Mouse (Mus musculus) stomach, postnatal 0 days (tissue): Measurements from ENCODE around the gene Pds5b. TPM values are rescaled to one million over a fixed set of nuclear protein-coding genes. Genes with fewer than 3 reads are reported as not detected.
"Not testable (repeated sequence)": the region's sequence is repeated elsewhere in the genome, so short reads cannot be mapped to it uniquely, and the experiment has no call there.

Experiments
- ATAC-seq: fragments of 200-750 bp; cut with Nextera tagmentation; 2 replicates; pipeline ENCODE4 v1.8.0; 2017; ENCODE audit not compliant: low FRiP score, low TSS enrichment
- DNase-seq: peaks from one replicate; pipeline ENCODE4 v3.0.0-alpha.2; 2016; ENCODE audit warnings: low spot score
- H3K27ac ChIP-seq: fragments of 300-500 bp; sonication (generic); replicated peaks from 2 replicates; pipeline ENCODE4 v1.5.1; 2014; ENCODE audit warnings: mild to moderate bottlenecking, control low read depth
- H3K27me3 ChIP-seq: fragments of 300-500 bp; sonication (generic); 2 replicates; pipeline ENCODE4 v1.6.1; 2014; ENCODE audit warnings: low read length; ENCODE audit not compliant: control insufficient read depth, insufficient read depth
- H3K36me3 ChIP-seq: fragments of 300-500 bp; sonication (generic); 2 replicates; pipeline ENCODE4 v1.6.1; 2014; ENCODE audit warnings: low read length, mixed read lengths; ENCODE audit not compliant: control insufficient read depth, insufficient read depth
- H3K4me1 ChIP-seq: fragments of 300-500 bp; sonication (generic); replicated peaks from 2 replicates; pipeline ENCODE4 v1.6.1; 2014; ENCODE audit warnings: antibody characterized with exemption; ENCODE audit not compliant: control insufficient read depth, insufficient read depth
- H3K4me2 ChIP-seq: fragments of 300-500 bp; sonication (generic); replicated peaks from 2 replicates; pipeline ENCODE4 v1.6.1; 2014; ENCODE audit warnings: low read depth, mild to moderate bottlenecking, control low read depth, moderate library complexity
- H3K4me3 ChIP-seq: fragments of 300-500 bp; sonication (generic); 2 replicates; pipeline ENCODE4 v1.5.1; 2014; ENCODE audit warnings: low read depth, low read length, control low read depth
- H3K9ac ChIP-seq: fragments of 300-500 bp; sonication (generic); 2 replicates; pipeline ENCODE4 v1.6.1; 2014; ENCODE audit warnings: mild to moderate bottlenecking, low read length, control low read depth, mixed read lengths
- H3K9me3 ChIP-seq: fragments of 300-500 bp; sonication (generic); 2 replicates; pipeline ENCODE4 v1.6.1; 2016; ENCODE audit warnings: low read length; ENCODE audit not compliant: control insufficient read depth
- CTCF ChIP-seq: IDR thresholded peaks from 2 replicates; pipeline ENCODE4 v1.5.1; 2016; ENCODE audit warnings: antibody characterized with exemption, low read depth, mild to moderate bottlenecking, moderate library complexity
- EP300 ChIP-seq: optimal IDR thresholded peaks from 2 replicates; pipeline ENCODE3; 2016; ENCODE audit warnings: antibody characterized with exemption
- WGBS: fragments of 180-500 bp; shearing (Covaris S2); extraction: QIAGEN DNeasy Blood & Tissue Kit; methylation state at CpG from one replicate; pipeline ENCODE4 v1.1.7; 2014; 5-methylcytosine and 5-hydroxymethylcytosine counted together
- polyA plus RNA-seq: library from polyadenylated mRNA; unstranded; fragments of >200 nt; fragmentation: Nextera tagmentation; extraction: Ambion mirVana; gene quantifications from 2 replicates; pipeline ENCODE4 v1.2.1, GENCODE M21; 2015

The Pds5b gene
- polyA plus RNA-seq, 1 experiment from 2014 or later = 9.1 TPM

- TF ChIP-seq EP300 = no peak
- peak; percentile 26; the same call in 1 of the 2 replicates for TF ChIP-seq CTCF
- ATAC-seq = peak; percentile 69; the same call in 1 of the 2 replicates
- Histone ChIP-seq H3K27me3 (no peaks in the 10 kb centered on the region), H3K9me3 (no peaks in the 10 kb centered on the region), H3K9ac (no peak overlapping the region), H3K4me3 (no peak overlapping the region), H3K4me1 (no peaks in the 10 kb centered on the region), H3K4me2 (no peak overlapping the region), H3K36me3 (no peaks in the 10 kb centered on the region), H3K27ac (no peak overlapping the region)
- 41% methylated on average over 9 of the region's 9 CpGs for WGBS
- no peak for DNase-seq
Measured at GRCm38 (mm10) chr5:150830718-150831117, 157.2 kb downstream of the Pds5b start.

- 0 out of 2 replicates have a peak, but pooled peaks cover 4% of the 10 kb centered on the region for H3K9me3 ChIP-seq
- H3K4me1 ChIP-seq = 0 out of 2 replicates have a peak, but pooled peaks cover 5% of the 10 kb centered on the region
- no peak overlapping the region for H3K9ac ChIP-seq
- no peaks in the 10 kb centered on the region for H3K36me3 ChIP-seq
- no peak overlapping the region for H3K4me2 ChIP-seq
- H3K4me3 ChIP-seq = no peak overlapping the region
- no peaks in the 10 kb centered on the region for H3K27me3 ChIP-seq
- H3K27ac ChIP-seq = no peak overlapping the region
- DNase-seq (no peak), ATAC-seq (no peak)
- 97% methylated on average over 8 of the region's 8 CpGs for WGBS
- TF ChIP-seq EP300 = no peak
- TF ChIP-seq CTCF = no peak
Measured at GRCm38 (mm10) chr5:150836782-150837181, 163.2 kb downstream of the Pds5b start.

- TF ChIP-seq EP300 = no peak
- H3K27ac ChIP-seq = peak overlapping the region; percentile 45
- peak; percentile 91 for ATAC-seq
Measured at GRCm38 (mm10) chr5:150839688-150840541, 166.4 kb downstream of the Pds5b start.

GRCm38 (mm10) chr5:150840596-150840995 lies 167.1 kb downstream of the Pds5b start:
- no peak for DNase-seq
- no peak for ATAC-seq
- Histone ChIP-seq H3K9me3 (0 out of 2 replicates have a peak, but pooled peaks cover 4% of the 10 kb centered on the region), H3K27me3 (no peaks in the 10 kb centered on the region), H3K27ac (peak overlapping the region; percentile 41; the same call in 1 of the 2 replicates), H3K9ac (no peak overlapping the region), H3K36me3 (no peaks in the 10 kb centered on the region), H3K4me2 (peak overlapping the region; percentile 31), H3K4me1 (0 out of 2 replicates have a peak, but pooled peaks cover 5% of the 10 kb centered on the region), H3K4me3 (no peak overlapping the region)
- TF ChIP-seq CTCF (no peak), EP300 (no peak)
- 42% methylated on average over 11 of the region's 11 CpGs for WGBS

More at GRCm38 (mm10) chr5:150839688-150840541, 166.4 kb downstream of the Pds5b start:
- no peak overlapping the region for H3K4me3 ChIP-seq
- 0 out of 2 replicates have a peak, but pooled peaks cover 5% of the 10 kb centered on the region for H3K4me1 ChIP-seq
- no peak overlapping the region for H3K9ac ChIP-seq
- H3K4me2 ChIP-seq = peak overlapping the region; percentile 31
- DNase-seq = peak; percentile 57
- 0 out of 2 replicates have a peak, but pooled peaks cover 4% of the 10 kb centered on the region for H3K9me3 ChIP-seq
- no peaks in the 10 kb centered on the region for H3K27me3 ChIP-seq
- WGBS = 43% methylated on average over 11 of the region's 11 CpGs
- H3K36me3 ChIP-seq = no peaks in the 10 kb centered on the region

- Histone ChIP-seq H3K27ac (no peak overlapping the region), H3K9ac (no peak overlapping the region), H3K36me3 (no peaks in the 10 kb centered on the region), H3K27me3 (no peaks in the 10 kb centered on the region), H3K4me2 (no peak overlapping the region), H3K4me1 (no peaks in the 10 kb centered on the region), H3K4me3 (no peak overlapping the region), H3K9me3 (no peaks in the 10 kb centered on the region)
- WGBS = 96% methylated on average over 6 of the region's 6 CpGs
- no peak for DNase-seq
- no peak for ATAC-seq
- TF ChIP-seq EP300 = no peak
- no peak for TF ChIP-seq CTCF
Measured at GRCm38 (mm10) chr5:150845961-150846360, 172.4 kb downstream of the Pds5b start.

- no peak for ATAC-seq
- TF ChIP-seq EP300 (no peak), CTCF (no peak)
Measured at GRCm38 (mm10) chr5:150850821-150851220, 177.3 kb downstream of the Pds5b start.

GRCm38 (mm10) chr5:150852097-150852496 lies 178.6 kb downstream of the Pds5b start:
- not testable (repeated sequence) for DNase-seq, H3K9me3 ChIP-seq, H3K27me3 ChIP-seq, H3K9ac ChIP-seq, H3K36me3 ChIP-seq, H3K4me2 ChIP-seq, H3K4me1 ChIP-seq, H3K27ac ChIP-seq, H3K4me3 ChIP-seq, ATAC-seq
- WGBS = 64% methylated on average over 2 of the region's 2 CpGs

More at GRCm38 (mm10) chr5:150850821-150851220, 177.3 kb downstream of the Pds5b start:
- Histone ChIP-seq H3K4me1 (no peaks in the 10 kb centered on the region), H3K27ac (no peak overlapping the region), H3K4me3 (no peak overlapping the region), H3K9me3 (no peaks in the 10 kb centered on the region), H3K27me3 (no peaks in the 10 kb centered on the region), H3K36me3 (no peaks in the 10 kb centered on the region), H3K4me2 (no peak overlapping the region), H3K9ac (no peak overlapping the region)
- 33% methylated on average over 2 of the region's 2 CpGs for WGBS
- no peak for DNase-seq
